Mouse (Mus musculus) ES-E14 (cell line): ENCODE measurements around the gene Ptgds. TPM values are rescaled to one million over a fixed set of nuclear protein-coding genes. Genes with fewer than 3 reads are reported as not detected.
A peak's percentile ranks its signal among the peaks of the same experiment; 100 is the strongest.

Source experiments
- DNase-seq: peaks from one replicate; pipeline ENCODE4 v3.0.0-alpha.2; 2013; ENCODE audit warnings: low read depth, low spot score
- H3K27ac ChIP-seq: 2 replicates; pipeline ENCODE4 v1.5.1; 2012; ENCODE audit warnings: low read depth, mild to moderate bottlenecking, low read length, moderate library complexity, mixed read lengths; ENCODE audit not compliant: poor library complexity, insufficient read depth, severe bottlenecking
- H3K36me3 ChIP-seq: 2 replicates; pipeline ENCODE4 v1.6.1; 2012; ENCODE audit warnings: mild to moderate bottlenecking, low read length, moderate library complexity, mixed read lengths; ENCODE audit not compliant: control insufficient read depth, poor library complexity, insufficient read depth, severe bottlenecking
- H3K4me1 ChIP-seq, 2 experiments: fragments of 150-350 bp in 1 of 2; sonication (generic) in 1 of 2; 2 replicates each; pipeline ENCODE4 v1.6.1; 2012; ENCODE audit warnings: low read length in 2 of 2, mild to moderate bottlenecking in 1 of 2, mixed read lengths in 1 of 2; ENCODE audit not compliant: control insufficient read depth in 2 of 2, insufficient read depth in 2 of 2, poor library complexity in 1 of 2
- H3K4me3 ChIP-seq, 2 experiments: fragments of 150-350 bp in 1 of 2; sonication (generic) in 1 of 2; 2 replicates each; pipeline ENCODE4 v1.5.1; 2012; ENCODE audit warnings: low read length in 2 of 2, low read depth in 1 of 2, mild to moderate bottlenecking in 1 of 2, mixed read lengths in 1 of 2; ENCODE audit not compliant: insufficient read depth in 1 of 2, poor library complexity in 1 of 2, severe bottlenecking in 1 of 2
- H3K9ac ChIP-seq: 2 replicates; pipeline ENCODE4 v1.6.1; 2012; ENCODE audit warnings: low read depth, mild to moderate bottlenecking, low read length, mixed read lengths; ENCODE audit not compliant: poor library complexity, insufficient read depth, severe bottlenecking
- H3K9me3 ChIP-seq: fragments of 150-350 bp; sonication (generic); 2 replicates; pipeline ENCODE4 v1.6.1; 2012; ENCODE audit warnings: low read depth, mild to moderate bottlenecking, low read length; ENCODE audit not compliant: control insufficient read depth, insufficient read depth
- CHD2 ChIP-seq: IDR thresholded peaks from 2 replicates; pipeline ENCODE4 v1.6.1; 2014; ENCODE audit warnings: mild to moderate bottlenecking, low read depth, low read length, inconsistent platforms
- HCFC1 ChIP-seq: IDR thresholded peaks from 2 replicates; pipeline ENCODE4 v1.6.1; 2012; ENCODE audit warnings: low read length, inconsistent platforms, borderline replicate concordance; ENCODE audit not compliant: insufficient read depth
- MAFK ChIP-seq: IDR thresholded peaks from 2 replicates; pipeline ENCODE4 v1.6.1; 2014; ENCODE audit warnings: mild to moderate bottlenecking, low read depth, low read length, inconsistent platforms; ENCODE audit not compliant: insufficient read depth
- ZC3H11A ChIP-seq: IDR thresholded peaks from 2 replicates; pipeline ENCODE4 v1.6.1; 2012; ENCODE audit warnings: low read depth, mild to moderate bottlenecking, inconsistent platforms, low read length, borderline replicate concordance
- ZNF384 ChIP-seq: IDR thresholded peaks from 2 replicates; pipeline ENCODE4 v1.6.1; 2012; ENCODE audit warnings: low read depth, low read length, inconsistent platforms
- in situ Hi-C, 2 experiments: fragments of 600-800 bp; cut with MboI; formaldehyde crosslinking; loops; one replicate each; pipeline ENCODE4 v1.15.1; 2025; ENCODE audit warnings: low sequenced_read_pairs in 2 of 2, inconsistent platforms in 1 of 2; ENCODE audit not compliant: unreplicated experiment in 2 of 2
- total RNA-seq: library from RNA; depleted of rRNA; stranded (reverse); fragments of 300-350 nt; gene quantifications from 2 replicates; pipeline ENCODE4 v1.2.3, GENCODE M21; 2012

Gene Ptgds
- total RNA-seq, 1 experiment: 0.98 TPM

GRCm38 (mm10) chr2:25461407-25461806, 8.4 kb downstream of the Ptgds start:
- TF ChIP-seq ZC3H11A: no peak
- TF ChIP-seq HCFC1: no peak
- no peak for TF ChIP-seq ZNF384
- TF ChIP-seq MAFK: no peak
- no peak for TF ChIP-seq CHD2
- DNase-seq: no peak
- no peak overlapping the region for H3K27ac ChIP-seq
- no peaks in the 10 kb centered on the region for H3K36me3 ChIP-seq
- H3K9me3 ChIP-seq: no peaks in the 10 kb centered on the region
- no peak overlapping the region for H3K9ac ChIP-seq
- peaks cover 0 to 7% of the 10 kb centered on the region in 2 experiments; a peak in 1 of 4 replicates for H3K4me1 ChIP-seq
- H3K4me3 ChIP-seq: peak overlapping the region; percentile 9 to 68; a peak in 2 of 4 replicates
- in situ Hi-C loops: no loop called here

GRCm38 (mm10) chr2:25460551-25461309, 9.1 kb downstream of the Ptgds start, which contains the start of gene Paxx:
Gene Paxx (minus strand): TSS chr2:25461094.
- in situ Hi-C loops: no loop called here
- H3K9me3 ChIP-seq: no peaks in the 10 kb centered on the region
- H3K36me3 ChIP-seq: no peaks in the 10 kb centered on the region
- H3K9ac ChIP-seq: peak within 1 kb of the TSS; percentile 82
- H3K27ac ChIP-seq: peak within 1 kb of the TSS; percentile 23; the same call in 1 of the 2 replicates
- DNase-seq: peak; percentile 97
- TF ChIP-seq ZC3H11A (no peak), MAFK (no peak), HCFC1 (no peak), CHD2 (no peak), ZNF384 (no peak)
- peak within 1 kb of the TSS; percentile 68 to 79 for H3K4me3 ChIP-seq
- peaks cover 0 to 9% of the 10 kb centered on the region in 2 experiments; a peak in 1 of 4 replicates for H3K4me1 ChIP-seq

- Histone ChIP-seq H3K27ac (peak overlapping the region; percentile 23; the same call in 1 of the 2 replicates), H3K9ac (no peak overlapping the region; the same call in 1 of the 2 replicates), H3K9me3 (no peaks in the 10 kb centered on the region), H3K36me3 (no peaks in the 10 kb centered on the region), H3K4me1 (peaks cover 0 to 9% of the 10 kb centered on the region in 2 experiments; a peak in 1 of 4 replicates), H3K4me3 (peak overlapping the region; percentile 68 to 79)
- DNase-seq: no peak
- TF ChIP-seq ZC3H11A (no peak), CHD2 (no peak), MAFK (no peak), HCFC1 (no peak), ZNF384 (no peak)
- in situ Hi-C loops: no loop called here
Measured at GRCm38 (mm10) chr2:25460135-25460534, 9.7 kb downstream of the Ptgds start.

- Histone ChIP-seq H3K9me3 (no peaks in the 10 kb centered on the region), H3K4me3 (no peak overlapping the region), H3K9ac (no peak overlapping the region), H3K36me3 (no peaks in the 10 kb centered on the region), H3K27ac (no peak overlapping the region), H3K4me1 (peaks cover 0 to 9% of the 10 kb centered on the region in 2 experiments; a peak in 1 of 4 replicates)
- in situ Hi-C loops: no loop called here
- DNase-seq: no peak
- no peak for TF ChIP-seq HCFC1
Measured at GRCm38 (mm10) chr2:25458911-25459310, 10.9 kb downstream of the Ptgds start.
